Mouse (Mus musculus): Measurements from ENCODE around the gene Spef1.

The Spef1 gene

DNA sequence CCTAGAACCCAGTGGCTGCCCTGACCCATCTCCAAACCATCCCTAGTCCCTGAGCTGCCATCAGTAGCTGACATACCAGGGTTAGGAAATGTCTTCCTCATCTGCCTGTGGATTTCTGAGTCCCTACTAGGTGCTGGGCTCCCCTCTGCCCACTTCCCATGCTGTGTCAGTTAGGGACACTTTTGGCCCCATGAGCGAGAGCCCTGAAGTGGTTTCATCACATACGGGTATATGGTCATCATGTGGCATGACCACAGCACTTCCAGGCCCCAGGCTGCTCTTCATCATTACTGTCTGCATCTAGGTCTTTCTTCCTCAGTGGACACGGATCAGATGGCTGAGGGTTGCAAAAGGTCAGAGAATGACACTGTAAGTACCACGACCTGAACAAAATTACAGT lies 19.7 kb upstream of the Spef1 start, which contains the start of gene Ap5s1:
Gene Ap5s1 (plus strand): TSS at position 301 of the 400 bp plus-strand sequence.
- no peak for DNase-seq (ENCODE audit: low read depth, low spot score)

DNA sequence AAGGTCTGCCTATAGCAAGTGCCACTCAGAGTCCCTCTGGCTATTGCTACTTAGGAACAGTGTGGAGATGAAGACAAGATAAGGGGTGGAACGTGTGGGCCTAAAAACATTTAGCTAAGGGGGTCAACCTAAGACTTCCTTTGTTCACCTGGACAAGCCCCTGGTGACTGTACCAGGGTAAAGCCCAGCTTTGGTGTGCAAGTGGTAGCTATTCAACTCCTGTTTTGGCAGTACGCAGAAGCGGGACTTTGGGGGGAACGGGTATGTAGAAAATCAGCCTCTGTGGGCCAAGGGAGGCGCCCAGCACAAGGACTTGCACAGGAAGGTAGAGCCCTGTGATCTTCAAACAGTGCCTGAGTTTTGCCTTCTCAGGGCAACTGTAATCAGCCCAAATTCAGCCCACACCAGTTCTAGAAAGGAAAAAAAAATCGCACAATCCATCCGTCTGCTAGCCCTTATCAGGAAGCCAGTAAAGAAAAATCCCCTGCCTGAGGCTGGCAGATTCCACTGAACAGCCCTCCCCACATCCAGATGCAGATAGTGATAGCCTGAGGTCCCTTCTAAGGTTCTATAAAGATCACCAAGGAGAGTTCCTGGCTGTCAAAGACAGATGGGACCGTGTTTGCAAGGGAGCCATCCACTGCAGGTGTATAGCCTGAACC lies 18.6 kb upstream of the Spef1 start:
- peak; percentile 74 for DNase-seq (ENCODE audit: low read depth, low spot score)

DNA sequence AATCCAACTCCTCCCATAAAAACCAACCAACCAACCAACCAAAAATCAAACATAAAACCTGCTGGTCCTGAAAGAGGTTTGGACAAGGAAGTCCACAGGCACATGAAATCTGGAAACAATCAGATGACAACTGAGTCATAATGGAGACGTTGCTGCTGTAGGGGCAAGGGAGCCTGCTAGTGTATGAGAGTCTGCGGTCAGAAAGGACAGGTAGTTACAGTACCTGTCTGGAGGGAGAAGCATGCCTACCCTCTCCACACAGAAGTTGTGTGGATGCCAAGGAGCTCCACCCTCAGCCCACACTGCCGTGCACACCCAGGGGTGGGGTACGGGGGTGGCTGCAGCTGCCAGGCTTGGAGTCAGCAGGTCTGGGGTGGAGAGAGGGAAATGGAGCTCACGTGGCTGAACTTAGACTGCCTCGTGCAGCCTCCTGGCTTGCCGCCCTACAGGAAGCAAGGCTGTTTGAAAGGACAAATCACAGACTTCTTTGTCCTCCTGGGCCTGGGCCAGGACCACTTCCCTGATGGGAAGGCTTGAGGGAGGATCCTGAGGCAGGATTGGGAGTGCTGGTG lies 17.4 kb upstream of the Spef1 start:
- DNase-seq (ENCODE audit: low read depth, low spot score) = no peak

GRCm38 (mm10) chr2:131203816-131204409 lies 16.8 kb upstream of the Spef1 start:
- no peak for DNase-seq (ENCODE audit: low read depth, low spot score)

DNA sequence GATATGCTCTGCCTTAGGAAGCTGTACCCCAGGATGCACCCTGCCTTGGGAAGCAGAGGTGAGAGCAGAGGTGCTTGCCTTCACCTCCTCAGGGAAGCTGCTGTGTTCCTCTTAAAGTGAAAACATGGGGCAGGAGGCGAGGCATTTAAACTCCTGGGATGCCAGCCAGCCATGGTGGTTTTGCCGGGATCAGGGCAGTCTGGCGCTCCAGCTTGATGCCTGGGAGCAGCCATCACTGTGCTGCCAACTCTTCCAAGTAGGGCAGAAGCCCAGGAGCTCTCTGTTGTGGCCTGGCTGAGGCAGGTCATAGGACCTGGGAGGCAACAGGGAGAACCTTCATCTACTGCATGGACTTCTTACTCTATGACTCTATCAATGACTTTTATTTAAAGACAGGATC lies 14.2 kb upstream of the Spef1 start:
- DNase-seq (ENCODE audit: low read depth, low spot score) = no peak

DNA sequence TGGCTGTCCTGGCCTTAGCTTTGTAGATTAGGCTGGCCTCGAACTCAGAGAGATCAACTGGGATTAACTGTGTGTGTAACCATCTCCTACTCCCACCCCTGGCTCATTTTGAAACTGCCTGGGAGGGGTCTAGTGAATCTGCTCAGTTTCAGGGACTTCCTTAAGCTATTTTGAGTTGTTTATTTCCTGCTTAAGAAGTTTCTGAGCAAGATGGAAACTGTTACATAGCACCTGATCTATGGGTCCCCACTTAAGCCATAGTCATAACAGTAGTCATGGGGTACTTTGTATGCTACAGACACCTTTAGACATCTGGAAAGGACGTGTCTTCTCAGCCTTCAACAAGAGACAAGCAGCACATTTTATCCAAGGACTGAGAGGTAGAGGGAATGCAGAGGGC lies 13.6 kb upstream of the Spef1 start:
- DNase-seq (ENCODE audit: low read depth, low spot score) = no peak

GRCm38 (mm10) chr2:131196606-131197316 lies 9.7 kb upstream of the Spef1 start:
- DNase-seq (ENCODE audit: low read depth, low spot score) = no peak

DNA sequence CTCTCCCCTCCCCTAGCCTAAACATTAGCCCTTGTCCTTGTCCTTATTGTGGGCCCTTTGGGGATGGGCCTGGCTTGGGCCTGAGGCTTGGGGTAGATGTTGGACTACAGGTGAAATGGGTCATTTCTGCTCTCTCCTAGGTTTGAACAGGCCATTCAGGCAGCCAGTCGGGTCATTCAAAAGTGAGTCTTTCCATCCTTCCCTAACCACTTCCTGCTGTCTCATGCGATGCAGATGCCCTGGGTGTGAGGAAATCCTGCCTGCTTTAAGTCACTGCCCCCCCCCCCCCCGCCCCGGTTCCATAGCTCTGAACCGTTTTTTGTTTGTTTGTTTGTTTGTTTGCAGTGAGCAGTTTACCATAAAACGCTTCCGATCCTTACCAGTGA lies 3.9 kb upstream of the Spef1 start:
- no peak for DNase-seq (ENCODE audit: low read depth, low spot score)

DNA sequence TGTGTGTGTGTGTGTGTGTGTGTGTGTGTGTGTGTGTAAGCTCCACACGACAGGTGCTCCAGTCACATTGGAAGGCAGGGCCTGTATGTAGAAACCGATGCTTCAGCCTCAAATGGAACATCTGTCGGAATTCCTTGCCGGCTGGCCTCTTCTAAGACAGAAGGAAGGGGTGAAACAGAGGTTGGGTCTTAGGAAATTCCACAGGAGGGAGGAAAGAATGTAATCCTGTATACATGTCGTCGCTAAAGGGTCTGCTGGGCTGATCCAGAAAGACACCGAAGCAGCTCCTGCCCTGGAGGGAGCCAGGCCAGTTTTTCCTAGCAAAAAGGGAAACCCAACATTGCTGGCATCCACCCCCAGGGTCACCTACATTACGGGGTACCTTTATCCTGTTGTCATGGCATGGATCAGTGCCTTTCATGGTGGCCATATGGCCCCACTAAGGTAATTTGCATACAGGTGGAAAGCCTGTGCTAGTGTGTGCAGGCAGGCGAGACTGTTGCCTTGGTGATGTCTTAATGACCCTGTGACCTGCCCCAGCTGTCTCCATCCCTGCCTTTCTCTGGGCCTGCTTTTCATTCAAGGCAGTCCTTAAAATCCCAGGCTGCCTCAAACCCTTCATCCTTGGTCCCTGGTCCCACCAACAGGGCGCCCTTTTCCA lies 3.4 kb upstream of the Spef1 start:
- no peak for DNase-seq (ENCODE audit: low read depth, low spot score)

- DNase-seq (ENCODE audit: low read depth, low spot score) = no peak
Observed at GRCm38 (mm10) chr2:131189521-131190309, 2.6 kb upstream of the Spef1 start.

DNA sequence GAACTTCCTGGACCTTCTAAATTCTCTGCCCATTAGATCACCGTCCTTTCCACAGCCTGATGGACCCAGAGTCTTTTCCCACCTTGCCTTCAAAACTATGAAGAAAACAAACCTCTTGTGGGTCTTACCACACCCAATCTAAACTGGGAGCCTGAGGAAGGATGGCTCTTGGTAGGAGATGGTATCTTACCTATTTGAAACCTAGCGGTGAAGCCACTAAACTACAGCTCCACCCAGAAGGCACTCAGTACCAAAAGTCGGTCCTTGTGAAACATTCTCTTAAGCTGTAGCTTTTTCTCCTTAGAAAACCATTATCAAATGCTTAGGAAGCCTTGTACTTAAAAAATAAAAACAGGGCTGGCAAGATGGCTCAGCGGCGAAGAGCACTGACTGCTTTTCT lies 1.2 kb upstream of the Spef1 start:
- peak; percentile 69 for DNase-seq (ENCODE audit: low read depth, low spot score)

- no peak for DNase-seq (ENCODE audit: low read depth, low spot score)
Observed at GRCm38 (mm10) chr2:131187602-131187922, 480 bp upstream of the Spef1 start.

DNA sequence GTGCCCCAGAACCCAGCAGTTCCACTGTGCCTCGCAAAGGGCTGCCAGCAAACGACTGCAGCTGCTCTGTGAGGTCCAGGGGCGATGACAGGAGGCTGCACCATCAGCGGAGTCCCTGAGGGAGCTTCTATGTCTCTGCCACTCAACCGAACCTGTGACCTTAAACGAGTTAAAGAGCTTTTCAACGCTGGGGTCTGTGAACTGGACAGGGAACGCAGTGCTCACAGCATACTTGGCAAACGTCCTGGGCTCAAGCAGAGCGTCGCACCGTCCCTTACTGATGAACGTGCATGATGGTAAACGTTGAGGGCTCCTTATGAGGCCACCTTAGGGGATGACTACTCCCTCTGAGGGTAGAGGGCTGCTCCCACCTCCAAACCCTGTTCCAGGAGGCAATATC lies 739 bp downstream of the Spef1 start:
- DNase-seq (ENCODE audit: low read depth, low spot score) = no peak

DNA sequence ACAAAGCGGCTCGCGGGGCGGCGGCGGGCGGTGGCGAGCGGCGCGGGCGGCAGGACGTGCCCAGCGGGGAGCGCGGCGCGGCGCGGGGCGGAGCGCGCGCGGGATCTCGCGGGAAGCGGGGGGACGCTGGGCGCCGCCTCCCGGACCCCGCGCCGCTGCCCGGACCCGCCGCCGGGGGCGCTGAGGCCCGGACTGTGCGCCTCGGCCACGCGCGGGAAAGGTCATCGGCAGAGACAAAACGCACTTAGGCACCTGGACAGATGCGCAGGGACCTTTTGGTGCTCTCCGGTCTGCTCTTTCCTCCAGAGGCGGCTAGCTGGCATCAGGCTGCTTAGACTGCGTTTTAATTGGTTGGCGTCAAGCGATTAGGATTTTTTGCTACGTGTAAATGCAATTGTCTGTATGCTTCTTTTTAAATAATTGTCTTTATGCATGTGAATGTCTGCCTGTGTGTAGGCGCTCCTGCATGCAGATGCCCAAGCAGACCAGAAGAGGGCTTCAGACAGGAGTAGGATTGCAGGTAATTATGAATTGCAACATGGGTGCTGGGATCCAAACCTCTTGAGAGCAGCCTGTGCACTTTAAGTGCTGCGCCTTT lies 7.0 kb downstream of the Spef1 start, which contains the start of gene Cenpb:
Gene Cenpb (minus strand): TSS at position 78 of the 598 bp plus-strand sequence.
- peak; percentile 62 for DNase-seq (ENCODE audit: low read depth, low spot score)

- no peak for DNase-seq (ENCODE audit: low read depth, low spot score)
Observed at GRCm38 (mm10) chr2:131179246-131179886, 7.7 kb downstream of the Spef1 start.

DNA sequence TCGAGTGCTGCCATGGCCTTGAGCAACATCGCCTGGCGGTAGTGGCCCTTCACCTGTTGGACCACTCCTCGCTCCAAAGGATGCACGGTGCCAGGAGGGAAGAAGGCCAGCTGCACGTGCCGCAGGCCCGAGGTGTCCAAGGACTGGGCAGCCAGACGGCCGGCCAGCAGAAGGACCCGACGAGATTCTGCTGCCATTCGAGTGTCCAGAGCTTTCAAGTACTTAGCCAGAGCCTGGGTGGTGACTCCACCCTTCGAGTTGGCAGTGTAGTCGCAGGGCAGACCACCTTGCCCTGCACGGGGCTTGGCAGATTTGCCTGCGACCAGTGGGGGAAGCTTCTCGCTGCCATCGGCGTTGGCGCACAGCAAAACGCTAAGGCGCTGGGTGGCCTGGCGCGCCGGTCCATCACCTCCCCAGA lies 8.2 kb downstream of the Spef1 start:
- no peak for DNase-seq (ENCODE audit: low read depth, low spot score)

DNA sequence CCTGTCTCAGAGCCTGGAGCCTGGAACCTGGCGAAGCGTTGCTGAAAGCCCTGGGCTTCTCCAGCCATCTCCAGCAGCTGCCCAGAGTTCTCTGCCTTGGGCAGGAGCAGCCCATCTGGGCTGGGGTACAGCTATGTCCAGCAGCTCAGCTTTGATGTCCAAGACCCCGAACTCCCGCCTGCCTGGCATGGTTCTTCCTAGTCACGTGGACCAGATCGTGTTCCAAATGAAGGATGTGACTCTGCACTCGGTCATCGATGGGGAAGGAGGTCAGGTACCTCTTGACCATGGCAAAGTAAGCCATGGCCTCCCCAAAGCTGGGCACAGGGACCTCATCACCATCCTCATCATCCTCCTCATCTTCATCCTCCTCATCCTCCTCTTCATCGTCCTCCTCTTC lies 9.2 kb downstream of the Spef1 start:
- DNase-seq (ENCODE audit: low read depth, low spot score) = no peak

GRCm38 (mm10) chr2:131176491-131176890 lies 10.6 kb downstream of the Spef1 start:
- no peak for DNase-seq (ENCODE audit: low read depth, low spot score)

GRCm38 (mm10) chr2:131175945-131176309 lies 11.2 kb downstream of the Spef1 start:
- no peak for DNase-seq (ENCODE audit: low read depth, low spot score)

- DNase-seq (ENCODE audit: low read depth, low spot score) = no peak
Observed at GRCm38 (mm10) chr2:131175286-131175944, 11.7 kb downstream of the Spef1 start.
